Mouse (Mus musculus) thymus, adult 2 months (tissue): ENCODE measurements at regions not wholly inside any gene's neighbourhood (a gene's known extent, or its start where the extent isn't known, plus 50 kb on each side); places are given as distances from the start of the nearest gene placed in this dataset.

ENCODE experiments used
- CTCF ChIP-seq: fragments of 200-500 bp; IDR thresholded peaks from 2 replicates; pipeline ENCODE4 v1.5.1; 2012; ENCODE audit warnings: mild to moderate bottlenecking, control low read depth, low read length, moderate library complexity, borderline replicate concordance; ENCODE audit not compliant: control insufficient read depth, poor library complexity, insufficient read depth; ENCODE audit errors: extremely low read depth
- POLR2A ChIP-seq: fragments of 200-500 bp; IDR thresholded peaks from 2 replicates; pipeline ENCODE4 v1.6.1; 2012; ENCODE audit warnings: mild to moderate bottlenecking, low read length, control low read depth, moderate library complexity; ENCODE audit not compliant: control insufficient read depth, poor library complexity, insufficient read depth; ENCODE audit errors: extremely low read depth

DNA sequence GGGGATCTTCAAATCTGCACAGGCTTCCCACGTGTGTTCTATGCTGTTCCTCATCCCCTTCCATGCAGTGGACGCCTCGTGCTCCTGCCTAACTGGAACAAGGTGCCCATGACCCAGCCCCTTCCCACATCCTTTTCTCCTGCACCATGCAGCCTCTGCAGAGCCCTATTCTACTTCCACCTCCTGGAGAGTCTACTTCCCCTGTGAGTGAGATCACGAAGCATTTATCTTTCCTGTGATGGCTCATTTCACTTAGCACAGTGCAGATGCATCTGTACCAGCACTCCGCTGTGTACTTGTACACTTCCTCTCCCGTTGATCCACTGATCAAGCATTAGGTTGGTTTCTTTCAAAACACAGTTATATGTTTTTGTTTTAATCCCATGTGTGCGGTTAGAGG, 69.5 kb upstream of the Dscam start:
- no peak for TF ChIP-seq POLR2A
- no peak for TF ChIP-seq CTCF
